Mouse (Mus musculus): ENCODE results near the gene Cnga4.

GRCm38 (mm10) chr7:105387696-105388095 lies 16.7 kb upstream of the Cnga4 start:
- TF ChIP-seq CTCF (IDR thresholded peaks at IDR 0.05; ENCODE audit: insufficient read depth, low read depth, low read length) = no peak
- no peak for TF ChIP-seq POLR2A (IDR thresholded peaks at IDR 0.05; ENCODE audit: insufficient read depth, low read depth, low read length)
